Mouse (Mus musculus) frontal cortex, postnatal 14 days (tissue): ENCODE results near the gene Snx17.

Source experiments
- DNase-seq, 2 experiments: peaks; one replicate each; pipeline ENCODE4 v3.0.0; 2022; ENCODE audit warnings: low spot score in 2 of 2

Gene Snx17

DNA sequence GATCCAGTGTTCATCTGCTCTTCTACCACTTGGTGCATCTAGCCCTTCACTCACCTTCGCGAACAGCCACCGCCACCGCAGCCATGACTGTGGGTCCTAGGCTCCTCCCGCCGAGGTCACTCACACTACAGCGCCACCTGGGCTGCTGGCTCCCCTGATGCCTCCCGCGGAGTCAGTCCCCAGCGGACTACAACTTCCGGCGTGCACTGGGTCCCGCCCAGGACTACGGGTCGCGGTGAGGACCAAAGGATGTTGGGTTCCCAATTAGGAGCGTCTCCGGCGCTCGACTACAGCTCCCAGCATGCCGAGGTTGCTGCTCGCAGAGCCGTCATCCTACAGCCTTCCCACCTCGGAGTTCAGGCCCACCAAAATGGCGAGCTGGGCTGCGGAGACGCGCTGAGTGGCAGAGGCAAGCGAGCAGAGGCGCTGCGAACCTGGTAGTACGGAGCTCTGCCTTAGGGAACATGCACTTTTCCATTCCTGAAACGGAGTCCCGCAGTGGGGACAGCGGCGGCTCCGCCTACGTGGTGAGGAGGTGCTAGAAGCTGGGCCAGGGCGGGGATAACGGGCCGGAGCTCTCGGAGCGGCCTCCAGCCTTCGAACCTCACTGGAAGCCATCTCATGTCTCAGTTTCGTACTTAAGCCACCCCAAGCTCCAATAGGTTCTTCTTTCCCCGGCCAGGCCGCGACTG, at the start of gene Snx17, which contains the start of gene Eif2b4:
Snx17 (plus strand) TSS at position 289 of the 692 bp plus-strand sequence.
Eif2b4 (minus strand) TSS at position 492 of the 692 bp plus-strand sequence.
- peak; percentile 98 to 99 for DNase-seq

DNA sequence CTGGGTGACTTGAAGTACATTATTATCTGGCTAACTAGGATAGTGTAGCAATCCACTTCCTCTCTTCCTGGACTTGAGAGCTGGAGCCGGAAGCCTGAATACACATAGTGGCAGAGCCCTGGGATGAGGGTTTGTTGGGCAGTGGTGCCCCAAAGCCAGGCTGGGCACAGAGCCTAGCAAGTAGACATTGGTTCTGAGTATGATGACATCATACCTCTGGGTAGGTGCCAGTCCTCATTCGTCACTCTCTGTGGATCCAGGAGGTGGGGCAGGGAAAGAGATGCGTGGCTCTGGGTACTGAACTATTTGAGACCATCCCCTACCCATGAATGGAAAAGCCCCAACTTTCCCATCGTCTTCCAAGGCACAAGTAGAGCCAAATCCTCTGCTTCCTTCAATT, 43.2 kb upstream of the Snx17 start:
- DNase-seq = no peak

DNA sequence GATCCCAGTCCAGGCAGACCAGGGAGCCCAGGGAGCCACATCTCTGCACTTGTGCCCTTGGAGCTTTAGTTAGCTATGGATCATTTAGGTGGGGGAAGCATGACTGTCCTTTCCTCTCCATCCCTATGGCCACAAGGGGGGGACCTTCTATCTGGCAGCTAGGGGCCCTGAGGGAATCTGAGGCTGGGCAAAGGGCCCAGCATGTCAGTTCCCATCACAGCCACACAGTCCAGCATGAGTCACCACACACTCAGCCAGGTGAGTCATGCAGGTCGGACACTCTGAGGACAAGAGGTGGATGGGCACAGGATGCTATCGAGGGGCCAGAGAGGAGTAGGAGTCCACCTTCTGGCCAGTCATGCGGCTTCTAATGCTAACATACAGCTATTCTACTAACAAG, 41.3 kb upstream of the Snx17 start:
- DNase-seq = no peak

DNA sequence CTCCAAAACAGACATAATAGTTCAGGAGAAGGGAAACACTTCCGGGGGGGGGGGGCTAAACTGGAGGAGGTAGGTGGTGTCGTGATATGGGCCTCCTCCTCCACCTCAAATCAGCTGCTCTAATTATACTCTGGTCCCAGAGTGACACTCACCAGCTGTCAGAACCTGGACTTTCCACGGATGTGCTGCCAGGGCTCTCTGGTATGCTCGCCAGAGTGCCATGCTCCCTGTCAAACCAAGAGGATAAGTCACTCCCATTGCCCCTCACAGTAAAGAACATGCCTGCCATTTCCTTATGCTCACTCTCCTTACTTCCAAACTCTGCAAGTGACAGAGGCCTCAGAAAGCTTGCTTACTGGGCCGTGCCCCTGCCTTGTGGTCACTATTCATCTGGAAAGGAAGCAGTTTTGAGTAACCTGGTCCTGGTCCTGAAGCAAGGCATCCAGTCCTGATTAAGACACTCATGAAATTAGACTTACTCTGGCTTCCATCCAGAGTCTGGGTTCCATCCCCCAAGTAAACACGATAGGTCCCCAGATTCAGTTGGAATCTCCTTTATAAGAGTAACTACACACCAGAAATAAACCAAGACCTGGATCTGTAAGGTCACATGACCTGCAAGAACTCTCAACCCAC, 39.4 kb upstream of the Snx17 start:
- no peak for DNase-seq

DNA sequence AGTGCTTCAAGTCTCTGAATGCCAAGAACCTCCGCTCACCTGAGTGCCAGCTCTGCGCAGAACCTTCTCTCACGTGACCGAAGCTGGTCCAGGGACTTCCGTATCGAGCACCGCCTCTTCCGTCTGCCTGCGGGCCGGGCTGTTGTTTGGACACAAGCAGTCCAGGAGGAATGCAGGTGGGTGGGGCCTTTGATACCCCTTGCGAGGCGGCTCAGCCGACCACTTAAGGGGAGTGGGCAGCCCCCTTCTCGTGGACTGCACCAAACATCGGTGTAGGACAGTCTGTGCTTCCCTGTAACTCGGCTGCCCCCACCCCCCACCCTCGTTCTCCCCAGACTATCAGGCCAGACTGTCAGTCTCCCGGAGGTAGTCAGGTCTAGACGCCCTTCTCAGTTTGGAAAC, 38.9 kb upstream of the Snx17 start, which contains the start of gene Mpv17:
Mpv17 (minus strand) TSS at position 100 of the 402 bp plus-strand sequence.
- peak; percentile 73 to 74 for DNase-seq

DNA sequence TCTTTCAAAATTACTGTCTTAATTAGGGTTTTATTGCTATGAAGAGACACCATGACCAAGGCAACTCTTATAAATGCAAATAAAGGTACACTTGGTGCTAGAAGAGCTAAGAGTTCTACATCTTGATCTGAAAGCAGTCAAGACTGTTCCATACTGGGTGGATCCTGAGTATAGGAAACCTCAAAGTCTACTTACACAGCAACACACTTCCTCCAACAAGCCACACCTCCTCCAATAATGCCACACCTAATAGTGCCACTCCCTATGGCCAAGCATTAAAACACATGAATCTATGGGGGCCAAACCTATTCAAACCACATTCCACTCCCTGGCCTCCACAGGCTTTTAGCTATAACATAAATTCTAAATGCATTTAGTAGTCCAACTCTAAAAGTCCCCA, 30.6 kb upstream of the Snx17 start:
- DNase-seq = no peak

DNA sequence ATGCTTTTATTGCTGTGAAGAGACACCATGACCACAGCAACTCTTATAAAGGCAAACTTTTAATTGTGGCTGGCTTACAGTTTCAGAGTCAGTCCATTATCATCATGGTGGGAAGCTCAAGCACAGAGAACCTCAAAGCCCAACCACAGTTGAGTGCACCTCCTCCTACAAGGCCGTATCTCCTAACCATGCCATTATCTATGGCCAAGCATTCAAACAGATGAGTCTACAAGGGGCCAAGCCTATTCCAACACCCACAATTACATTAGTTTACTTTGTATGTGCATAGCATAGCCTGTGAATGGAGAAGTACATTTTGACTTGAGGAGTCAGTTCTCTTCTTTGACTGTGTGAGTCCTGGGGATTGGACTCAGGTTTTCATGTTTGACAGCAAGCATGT, 28.1 kb upstream of the Snx17 start:
- DNase-seq = no peak

DNA sequence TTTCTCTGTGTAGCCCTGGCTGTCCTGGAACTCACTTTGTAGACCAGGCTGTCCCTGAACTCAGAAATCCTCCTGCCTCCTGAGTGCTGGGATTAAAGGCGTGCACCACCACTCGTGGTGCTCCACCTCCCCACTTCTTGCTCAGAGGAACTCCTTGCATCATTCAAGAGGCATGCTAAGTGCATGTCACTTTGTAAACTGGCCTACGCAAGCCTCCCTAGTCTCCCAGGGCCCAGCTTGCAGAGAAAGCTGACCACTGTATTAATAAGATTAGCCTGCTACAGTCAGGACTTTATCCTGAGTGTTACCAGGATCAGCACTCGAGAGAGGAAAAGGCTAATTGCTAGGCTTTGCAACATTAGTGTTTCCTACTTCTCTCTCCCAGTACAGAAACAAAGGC, 24.4 kb upstream of the Snx17 start:
- no peak for DNase-seq

GRCm38 (mm10) chr5:31179301-31179765, 13.7 kb upstream of the Snx17 start:
- DNase-seq = peak in 1 of 2 experiments; percentile 37

DNA sequence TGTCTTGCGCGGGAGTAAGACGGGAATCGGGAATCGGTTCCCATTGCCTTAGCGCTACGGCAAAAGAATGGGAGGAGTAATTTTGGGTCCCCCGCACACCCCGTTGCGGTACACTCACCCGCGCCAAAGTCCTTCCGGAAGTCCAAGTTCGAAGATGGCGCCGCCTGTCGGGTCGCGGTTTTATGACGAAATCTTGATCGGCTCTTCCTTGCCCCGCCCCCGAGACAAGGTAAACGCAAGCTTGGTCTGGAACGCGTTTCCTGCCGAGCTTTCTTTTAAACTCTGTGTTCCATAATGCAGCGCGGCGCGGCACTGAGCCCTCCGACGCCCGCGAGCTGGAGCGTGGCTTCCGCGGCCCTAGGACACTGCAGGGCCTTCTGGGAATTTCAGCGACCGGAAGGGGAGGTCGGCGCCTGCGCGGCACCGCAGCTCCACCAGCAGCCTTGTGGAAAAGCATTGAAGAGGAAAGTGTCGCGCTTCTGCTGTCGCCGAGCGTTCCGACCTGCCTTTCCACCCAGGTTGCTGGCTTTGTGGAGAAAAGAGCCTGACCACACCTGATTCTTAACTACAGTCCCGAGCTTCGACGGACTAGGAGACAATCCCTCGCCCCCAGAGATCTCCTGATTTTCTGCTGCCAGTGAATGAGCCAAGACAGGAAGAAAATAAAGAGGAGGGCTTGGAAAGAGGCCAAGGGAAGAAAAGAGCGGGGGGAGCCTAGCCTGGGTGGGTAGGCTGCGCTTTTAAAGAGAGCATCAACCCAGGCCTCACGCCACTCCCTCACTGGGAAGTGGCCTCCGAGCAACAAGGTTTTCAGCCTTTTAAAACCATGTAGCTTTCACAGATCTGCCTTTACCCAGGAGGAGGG, 13.0 kb upstream of the Snx17 start, which contains the start of the genes Gm29609 and Gtf3c2:
Gm29609 (minus strand) TSS at position 146 of the 865 bp plus-strand sequence.
Gtf3c2 (minus strand) TSS at position 379 of the 865 bp plus-strand sequence.
- DNase-seq = peak; percentile 94 to 95

GRCm38 (mm10) chr5:31181183-31181770, 11.8 kb upstream of the Snx17 start:
- DNase-seq = no peak

GRCm38 (mm10) chr5:31183678-31184077, 9.3 kb upstream of the Snx17 start:
- no peak for DNase-seq

- DNase-seq = no peak
These were observed 4.7 kb upstream of the Snx17 start for GRCm38 (mm10) chr5:31188223-31188840.

DNA sequence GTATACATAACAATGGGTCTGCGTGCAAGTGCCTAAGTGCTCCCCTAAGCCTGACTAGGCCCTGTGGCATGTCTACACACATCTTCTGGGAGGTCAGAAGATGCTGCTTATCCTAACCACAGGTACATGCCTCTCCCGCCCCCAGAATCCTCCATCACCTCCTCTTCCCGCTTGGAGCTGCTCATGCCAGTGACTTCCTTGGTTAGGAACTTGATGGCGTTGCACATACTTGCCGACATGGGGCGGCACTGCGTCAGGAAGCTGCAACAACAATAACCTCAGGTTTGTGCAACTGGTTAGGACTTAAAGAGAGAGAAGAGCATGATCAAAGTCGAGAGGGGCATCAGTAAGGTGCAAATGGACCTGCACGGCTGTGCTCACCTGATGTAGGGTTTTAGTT, 2.8 kb upstream of the Snx17 start:
- no peak for DNase-seq

- no peak for DNase-seq
These were observed 735 bp upstream of the Snx17 start for GRCm38 (mm10) chr5:31192045-31192938.

DNA sequence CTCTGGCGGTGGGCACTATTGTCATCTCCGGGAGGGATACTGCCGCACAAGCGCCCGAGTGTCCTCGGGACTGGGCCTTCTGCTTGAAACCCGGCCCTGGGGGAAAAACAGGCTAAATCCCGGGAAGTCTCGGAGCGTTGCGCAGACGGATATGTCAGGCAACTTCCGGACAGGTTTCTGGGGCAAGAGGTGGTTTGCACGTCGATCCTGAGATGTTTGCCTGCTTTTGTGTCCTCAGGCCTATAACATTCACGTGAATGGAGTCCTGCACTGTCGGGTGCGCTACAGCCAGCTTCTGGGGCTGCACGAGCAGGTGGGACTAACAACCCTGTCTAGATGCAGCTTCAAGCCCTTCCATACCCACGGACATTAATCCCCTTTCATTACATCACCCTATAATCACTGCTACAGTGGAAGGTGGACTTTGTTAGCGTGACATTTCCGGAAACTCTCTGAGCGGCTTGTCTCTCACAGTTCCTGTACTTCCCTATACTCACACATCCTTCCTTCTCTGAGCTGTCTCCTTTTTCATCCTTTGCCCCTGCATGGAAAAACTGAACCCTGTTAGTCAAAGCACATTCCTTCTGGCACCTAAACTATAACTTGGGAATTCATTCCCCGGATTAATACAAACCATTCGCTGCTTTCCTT, 729 bp downstream of the Snx17 start:
- DNase-seq = no peak

DNA sequence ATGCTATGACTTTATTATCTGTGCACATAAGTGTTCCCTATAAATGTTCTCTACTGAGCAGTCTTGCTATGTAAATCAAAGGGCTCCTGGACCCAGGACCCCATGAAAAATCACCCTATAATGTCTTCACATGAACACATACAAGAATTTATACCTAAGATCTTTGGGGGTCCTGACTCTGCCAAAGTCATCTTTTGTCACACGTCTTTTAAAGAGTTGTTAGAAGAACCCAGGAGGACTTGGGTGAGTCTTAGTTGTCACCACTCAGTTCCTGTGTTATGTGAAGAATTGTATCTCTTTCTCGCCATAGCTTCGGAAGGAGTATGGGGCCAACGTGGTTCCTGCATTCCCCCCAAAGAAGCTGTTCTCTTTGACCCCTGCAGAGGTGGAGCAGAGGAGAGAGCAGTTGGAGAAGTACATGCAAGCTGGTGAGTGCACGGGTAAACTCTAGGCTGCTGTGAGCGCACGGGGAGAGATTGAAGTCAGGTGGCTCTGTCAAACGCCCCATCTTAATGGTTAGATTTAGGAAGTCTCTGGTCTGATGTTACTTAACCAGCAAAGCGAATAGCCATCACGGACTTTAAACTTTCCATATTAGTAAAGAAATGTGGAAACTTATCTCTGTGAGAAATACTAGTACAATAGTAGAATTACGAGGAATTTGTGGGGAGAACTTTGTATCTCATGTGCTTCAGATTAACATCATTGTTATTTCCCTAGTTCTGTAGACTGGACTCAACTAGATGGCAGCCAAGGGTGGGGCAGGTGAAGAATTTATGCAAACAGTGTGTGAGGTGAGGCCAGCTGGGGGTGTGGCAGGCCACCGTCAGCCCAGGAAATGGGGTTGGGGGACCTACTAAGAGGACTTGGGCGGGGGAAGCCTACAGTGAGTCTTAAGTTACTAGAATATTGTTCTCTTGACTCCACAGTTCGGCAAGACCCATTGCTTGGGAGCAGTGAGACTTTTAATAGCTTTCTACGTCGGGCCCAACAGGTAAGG, 1.8 kb downstream of the Snx17 start:
- no peak for DNase-seq

DNA sequence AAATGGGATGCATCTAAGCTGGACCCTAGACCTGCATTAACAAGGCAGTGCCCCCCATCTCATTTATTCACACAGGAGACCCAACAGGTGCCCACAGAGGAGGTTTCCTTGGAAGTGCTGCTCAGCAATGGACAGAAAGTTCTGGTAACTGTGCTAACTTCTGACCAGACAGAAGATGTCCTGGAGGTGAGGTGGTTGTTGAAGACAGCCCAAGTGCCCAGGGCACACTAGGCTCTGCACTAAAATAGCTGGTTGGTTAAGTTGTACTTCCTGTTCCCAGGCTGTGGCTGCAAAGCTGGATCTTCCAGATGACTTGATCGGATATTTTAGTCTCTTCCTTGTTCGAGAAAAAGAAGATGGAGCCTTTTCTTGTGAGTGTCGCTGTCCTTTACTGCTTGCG, 2.6 kb downstream of the Snx17 start:
- DNase-seq = no peak
